Mouse (Mus musculus): ENCODE results near the gene 0610030E20Rik. TPM values are rescaled to one million over a fixed set of nuclear protein-coding genes. Genes with fewer than 3 reads are reported as not detected.

0610030E20Rik gene
- polyA plus RNA-seq, 1 experiment: 1.3 TPM

DNA sequence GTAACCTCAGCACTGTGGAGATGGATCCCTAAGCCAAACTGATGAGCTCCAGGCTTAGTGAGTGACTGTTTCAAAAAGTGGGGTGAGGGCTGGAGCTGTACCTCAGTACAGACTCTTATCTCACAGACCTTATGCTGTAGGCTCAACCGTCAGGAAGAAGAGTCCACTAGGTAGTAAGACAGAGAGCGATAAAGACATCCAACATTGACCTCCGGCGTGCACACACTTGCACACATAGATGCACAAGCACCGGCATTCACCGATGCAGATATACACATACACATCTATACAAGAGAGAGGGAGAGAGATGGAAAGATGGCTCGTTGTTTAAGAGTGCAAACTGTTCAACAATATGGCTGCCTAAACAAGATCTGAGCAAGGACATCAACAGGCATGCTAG, 36.8 kb downstream of the 0610030E20Rik start:
- no peaks in the 10 kb centered on the region for H3K27me3 ChIP-seq (ENCODE audit: control insufficient read depth)
- H3K36me3 ChIP-seq (ENCODE audit: control insufficient read depth): peaks cover 67% of the 10 kb centered on the region
- H3K4me1 ChIP-seq (ENCODE audit: control insufficient read depth): peaks cover 95% of the 10 kb centered on the region
- H3K9me3 ChIP-seq (ENCODE audit: control insufficient read depth, low read length): no peaks in the 10 kb centered on the region
- peak; percentile 80 for TF ChIP-seq TAL1 (IDR thresholded peaks at IDR 0.05; ENCODE audit: low read length)
- TF ChIP-seq GATA1 (IDR thresholded peaks at IDR 0.05; ENCODE audit: low read length): peak; percentile 81
- H3K4me3 ChIP-seq (replicated peaks): peak overlapping the region; percentile 20

DNA sequence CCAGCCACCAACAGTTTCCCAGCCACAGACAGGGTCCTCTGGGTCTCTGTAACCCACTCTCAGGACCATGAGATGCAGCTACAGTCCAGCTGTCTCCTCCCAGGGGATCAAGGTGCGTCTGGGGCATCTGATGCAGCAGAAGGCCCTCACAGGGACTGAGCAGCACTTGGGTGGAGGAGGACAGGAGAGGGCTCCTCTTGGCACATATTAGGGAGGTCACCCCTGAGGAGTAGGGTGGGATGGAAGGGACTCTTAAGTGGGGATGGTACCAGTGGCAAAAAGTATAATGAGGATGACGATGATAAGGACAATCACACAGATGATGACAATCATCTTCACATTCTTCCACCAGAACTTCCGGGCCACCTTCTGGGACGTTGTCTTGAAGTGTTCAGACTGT, 38.1 kb downstream of the 0610030E20Rik start:
- Histone ChIP-seq H3K4me1 (ENCODE audit: control insufficient read depth) (peaks cover 88% of the 10 kb centered on the region), H3K27me3 (ENCODE audit: control insufficient read depth) (no peaks in the 10 kb centered on the region), H3K4me3 (replicated peaks) (no peak overlapping the region), H3K9me3 (ENCODE audit: control insufficient read depth, low read length) (no peaks in the 10 kb centered on the region), H3K36me3 (ENCODE audit: control insufficient read depth) (peaks cover 73% of the 10 kb centered on the region)
- TF ChIP-seq TAL1 (IDR thresholded peaks at IDR 0.05; ENCODE audit: low read length) (no peak), GATA1 (IDR thresholded peaks at IDR 0.05; ENCODE audit: low read length) (no peak)

DNA sequence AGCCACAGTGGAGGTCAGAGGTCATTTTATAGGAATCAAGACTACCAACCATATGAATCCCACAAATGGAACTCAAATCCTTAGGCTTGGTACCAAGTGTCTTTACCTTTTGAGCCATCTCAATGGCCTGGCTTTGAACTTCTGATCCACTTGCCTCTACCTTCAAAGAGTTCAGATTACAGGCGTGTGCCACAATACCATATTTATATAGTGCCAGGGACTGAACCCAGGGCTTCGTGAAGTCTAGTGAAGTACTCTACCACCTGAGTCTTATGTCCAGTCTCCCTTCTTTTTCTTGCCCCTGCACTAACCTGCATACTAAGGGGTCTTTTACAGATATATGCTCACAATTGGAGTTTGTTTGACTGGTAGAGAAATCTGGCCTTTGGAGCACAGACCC, 39.4 kb downstream of the 0610030E20Rik start:
- no peaks in the 10 kb centered on the region for H3K27me3 ChIP-seq (ENCODE audit: control insufficient read depth)
- H3K4me3 ChIP-seq (replicated peaks): no peak overlapping the region
- no peak for TF ChIP-seq GATA1 (IDR thresholded peaks at IDR 0.05; ENCODE audit: low read length)
- TF ChIP-seq TAL1 (IDR thresholded peaks at IDR 0.05; ENCODE audit: low read length): no peak
- H3K4me1 ChIP-seq (ENCODE audit: control insufficient read depth): peaks cover 81% of the 10 kb centered on the region
- H3K36me3 ChIP-seq (ENCODE audit: control insufficient read depth): peaks cover 73% of the 10 kb centered on the region
- no peaks in the 10 kb centered on the region for H3K9me3 ChIP-seq (ENCODE audit: control insufficient read depth, low read length)

DNA sequence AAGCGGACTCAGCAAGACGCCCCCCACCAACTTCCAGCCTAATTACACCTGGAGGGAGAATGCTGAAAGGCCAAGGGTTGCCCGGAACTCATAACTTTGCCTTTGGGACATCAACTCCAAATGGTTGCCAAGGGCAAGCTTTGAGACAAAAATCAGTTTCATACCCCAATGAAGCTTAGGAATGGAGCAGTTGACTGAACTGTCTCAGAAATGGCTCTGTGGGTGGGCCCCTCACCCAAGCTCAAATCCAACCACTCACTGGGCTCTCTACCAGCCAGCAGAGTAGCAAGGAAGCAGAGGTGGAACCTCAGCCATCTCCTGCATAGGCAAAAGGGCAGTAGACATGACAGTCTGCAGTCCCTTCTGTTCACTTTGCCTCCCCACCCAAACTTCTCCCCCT, 40.7 kb downstream of the 0610030E20Rik start:
- no peak for TF ChIP-seq TAL1 (IDR thresholded peaks at IDR 0.05; ENCODE audit: low read length)
- no peak for TF ChIP-seq GATA1 (IDR thresholded peaks at IDR 0.05; ENCODE audit: low read length)
- H3K9me3 ChIP-seq (ENCODE audit: control insufficient read depth, low read length): no peaks in the 10 kb centered on the region
- H3K36me3 ChIP-seq (ENCODE audit: control insufficient read depth): peaks cover 77% of the 10 kb centered on the region
- peak overlapping the region; percentile 82 for H3K4me3 ChIP-seq (replicated peaks)
- no peaks in the 10 kb centered on the region for H3K27me3 ChIP-seq (ENCODE audit: control insufficient read depth)
- peaks cover 79% of the 10 kb centered on the region for H3K4me1 ChIP-seq (ENCODE audit: control insufficient read depth)

DNA sequence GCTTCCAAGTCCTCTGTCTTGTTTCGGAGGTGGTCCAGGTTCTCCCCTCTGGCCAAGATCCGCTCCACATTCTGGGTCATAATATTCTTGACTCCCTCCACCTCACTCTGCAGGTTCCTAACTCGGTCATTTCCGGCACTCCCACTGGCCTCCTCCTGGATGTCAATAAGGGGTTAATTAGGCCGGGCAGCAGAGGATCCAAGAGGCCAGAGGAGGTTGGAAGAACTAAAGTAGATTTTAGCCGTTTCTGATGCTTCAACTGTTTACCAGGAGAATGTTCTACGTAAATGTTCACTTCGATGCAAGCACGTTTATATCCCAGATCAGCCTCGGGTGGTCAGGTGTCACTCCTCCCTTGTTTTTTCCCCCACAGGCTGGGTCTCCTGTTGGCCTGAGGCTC, 41.1 kb downstream of the 0610030E20Rik start:
- TF ChIP-seq TAL1 (IDR thresholded peaks at IDR 0.05; ENCODE audit: low read length) (no peak), GATA1 (IDR thresholded peaks at IDR 0.05; ENCODE audit: low read length) (no peak)
- Histone ChIP-seq H3K4me1 (ENCODE audit: control insufficient read depth) (peaks cover 79% of the 10 kb centered on the region), H3K9me3 (ENCODE audit: control insufficient read depth, low read length) (no peaks in the 10 kb centered on the region), H3K4me3 (replicated peaks) (peak overlapping the region; percentile 82), H3K36me3 (ENCODE audit: control insufficient read depth) (peaks cover 77% of the 10 kb centered on the region), H3K27me3 (ENCODE audit: control insufficient read depth) (no peaks in the 10 kb centered on the region)

DNA sequence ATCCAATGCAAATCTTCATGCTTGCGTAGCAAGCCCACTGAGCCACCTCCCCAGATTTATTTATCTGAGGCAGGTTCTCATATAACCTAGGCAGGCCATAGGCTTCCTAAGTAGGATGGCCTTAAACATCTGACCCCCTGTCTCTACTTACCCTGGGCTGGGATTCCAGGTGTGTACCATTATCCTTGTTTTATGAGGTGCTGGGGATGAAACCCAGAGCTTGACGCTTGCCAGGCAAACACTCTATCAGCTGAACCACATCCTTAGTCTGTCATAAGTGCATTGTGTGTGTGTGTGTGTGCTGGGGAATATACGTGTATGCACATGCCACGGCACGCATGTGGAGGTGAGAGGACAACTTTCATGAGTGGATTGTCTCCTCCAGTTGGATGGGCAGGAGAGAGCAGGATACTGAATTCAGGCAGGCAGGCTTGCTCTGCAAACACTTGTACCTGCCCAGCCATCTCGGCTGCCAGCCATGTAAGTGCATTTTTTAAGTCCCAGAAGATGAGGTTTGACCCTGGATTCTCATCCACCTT, 41.7 kb downstream of the 0610030E20Rik start:
- peaks cover 77% of the 10 kb centered on the region for H3K36me3 ChIP-seq (ENCODE audit: control insufficient read depth)
- H3K27me3 ChIP-seq (ENCODE audit: control insufficient read depth): no peaks in the 10 kb centered on the region
- TF ChIP-seq TAL1 (IDR thresholded peaks at IDR 0.05; ENCODE audit: low read length): no peak
- TF ChIP-seq GATA1 (IDR thresholded peaks at IDR 0.05; ENCODE audit: low read length): no peak
- H3K4me3 ChIP-seq (replicated peaks): peak overlapping the region; percentile 82
- H3K9me3 ChIP-seq (ENCODE audit: control insufficient read depth, low read length): no peaks in the 10 kb centered on the region
- peaks cover 77% of the 10 kb centered on the region for H3K4me1 ChIP-seq (ENCODE audit: control insufficient read depth)

DNA sequence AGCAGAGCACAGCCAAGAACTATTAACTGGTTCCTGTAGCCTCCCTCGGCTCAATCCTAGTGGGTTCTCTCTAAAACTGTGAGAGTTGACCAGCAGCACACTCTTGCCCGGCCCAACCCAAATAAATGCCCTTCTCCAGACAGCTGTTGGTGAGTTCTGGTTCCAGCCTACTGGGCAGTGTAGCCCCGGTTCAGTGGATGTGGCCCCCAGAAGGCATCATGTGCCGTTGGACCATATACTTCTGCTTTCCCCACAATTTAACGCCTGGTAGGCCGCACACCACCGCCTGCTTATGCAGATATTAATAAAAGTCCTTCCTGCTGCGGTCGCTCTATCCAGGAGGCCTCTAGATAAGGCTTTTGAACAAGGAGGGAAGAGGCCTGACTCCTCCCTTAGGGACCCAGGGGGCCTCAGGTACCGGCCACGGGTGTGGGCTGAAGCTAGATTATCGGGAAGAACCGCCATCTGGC, 42.4 kb downstream of the 0610030E20Rik start:
- TF ChIP-seq GATA1 (IDR thresholded peaks at IDR 0.05; ENCODE audit: low read length) (peak; percentile 94), TAL1 (IDR thresholded peaks at IDR 0.05; ENCODE audit: low read length) (peak; percentile 82)
- no peaks in the 10 kb centered on the region for H3K9me3 ChIP-seq (ENCODE audit: control insufficient read depth, low read length)
- H3K4me3 ChIP-seq (replicated peaks): peak overlapping the region; percentile 82
- peaks cover 76% of the 10 kb centered on the region for H3K4me1 ChIP-seq (ENCODE audit: control insufficient read depth)
- peaks cover 77% of the 10 kb centered on the region for H3K36me3 ChIP-seq (ENCODE audit: control insufficient read depth)
- H3K27me3 ChIP-seq (ENCODE audit: control insufficient read depth): no peaks in the 10 kb centered on the region

DNA sequence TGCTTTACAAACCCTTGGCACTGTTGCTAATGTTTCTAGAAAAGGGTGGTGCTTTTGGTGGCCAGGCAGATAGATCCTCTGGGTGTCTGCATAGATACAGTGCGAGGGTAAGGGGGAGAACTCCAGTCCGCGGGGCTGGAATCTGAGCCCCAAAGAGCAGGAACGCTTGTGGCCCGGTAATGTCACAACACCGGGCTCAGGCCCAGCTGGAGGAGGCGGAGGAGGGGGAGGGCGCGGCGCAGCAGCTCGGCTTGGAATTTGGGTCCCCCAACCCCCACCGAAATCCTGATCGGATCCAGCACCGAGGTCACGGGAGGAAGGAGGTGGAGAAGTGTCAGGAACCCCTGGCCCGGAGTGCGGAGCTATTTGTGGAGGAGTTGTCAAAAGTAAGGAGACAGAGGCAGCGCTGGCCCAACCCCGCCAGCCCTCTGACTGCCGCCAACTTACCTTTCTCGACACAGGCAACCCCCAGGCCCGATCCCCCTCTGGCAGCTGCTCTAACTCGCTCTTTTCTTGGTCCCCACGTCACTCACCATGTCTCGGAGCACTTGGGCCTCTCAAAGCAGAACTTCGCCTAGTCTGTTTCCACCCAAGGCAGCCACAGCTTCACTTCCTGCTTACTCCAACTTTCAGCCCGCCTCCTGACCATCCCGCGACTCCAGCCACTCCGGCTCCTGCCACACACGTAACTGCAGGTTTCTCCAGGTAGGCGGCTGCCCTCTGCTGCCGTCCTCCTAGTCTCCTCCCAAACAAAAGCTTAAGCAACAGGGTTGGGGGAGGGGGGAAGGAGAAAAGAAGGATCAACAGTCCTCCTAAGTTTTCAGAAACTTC, 43.0 kb downstream of the 0610030E20Rik start, which contains the start of gene Vamp8:
Gene Vamp8, minus strand, starts transcription at position 763 of the 831 bp plus-strand sequence.
- H3K27me3 ChIP-seq (ENCODE audit: control insufficient read depth): no peaks in the 10 kb centered on the region
- H3K36me3 ChIP-seq (ENCODE audit: control insufficient read depth): peaks cover 77% of the 10 kb centered on the region
- TF ChIP-seq TAL1 (IDR thresholded peaks at IDR 0.05; ENCODE audit: low read length) (no peak), GATA1 (IDR thresholded peaks at IDR 0.05; ENCODE audit: low read length) (no peak)
- peak within 1 kb of the TSS; percentile 82 for H3K4me3 ChIP-seq (replicated peaks)
- peaks cover 72% of the 10 kb centered on the region for H3K4me1 ChIP-seq (ENCODE audit: control insufficient read depth)
- no peaks in the 10 kb centered on the region for H3K9me3 ChIP-seq (ENCODE audit: control insufficient read depth, low read length)

DNA sequence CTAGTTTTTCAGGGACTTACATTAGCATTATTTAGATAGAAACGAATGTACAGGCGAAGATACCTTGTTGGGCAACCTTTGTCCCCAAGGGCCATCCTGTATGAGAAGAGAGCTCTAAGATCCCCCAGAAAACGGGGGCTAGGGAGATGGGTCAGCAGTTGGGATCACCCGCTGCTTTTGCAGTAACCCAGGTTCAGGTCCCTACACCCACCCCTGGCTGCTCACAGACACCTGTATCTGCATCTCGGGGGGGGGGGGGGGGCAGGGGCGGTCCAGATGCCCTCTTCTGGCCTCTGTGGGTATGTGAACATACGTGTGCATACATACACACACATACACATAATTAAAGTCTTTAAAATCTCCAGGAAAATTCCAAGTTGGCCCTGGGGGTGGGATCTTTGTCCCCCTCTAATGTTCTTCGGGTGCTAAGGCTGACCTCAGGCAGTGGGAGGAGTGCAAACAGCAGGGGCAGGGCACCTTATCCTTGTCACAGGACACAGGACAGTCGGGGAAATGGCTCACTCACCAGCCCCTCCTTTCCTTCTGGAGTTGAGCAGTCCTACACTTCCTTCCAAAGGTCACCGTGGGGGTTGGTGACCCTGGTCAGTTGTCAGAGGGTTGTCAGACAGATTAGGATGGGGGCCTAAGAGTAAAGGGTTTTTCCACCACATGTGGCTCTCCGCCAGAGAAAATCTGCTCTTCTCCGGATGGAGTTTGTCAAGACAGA, 43.8 kb downstream of the 0610030E20Rik start:
- TF ChIP-seq GATA1 (IDR thresholded peaks at IDR 0.05; ENCODE audit: low read length) (no peak), TAL1 (IDR thresholded peaks at IDR 0.05; ENCODE audit: low read length) (no peak)
- Histone ChIP-seq H3K27me3 (ENCODE audit: control insufficient read depth) (no peaks in the 10 kb centered on the region), H3K9me3 (ENCODE audit: control insufficient read depth, low read length) (no peaks in the 10 kb centered on the region), H3K4me1 (ENCODE audit: control insufficient read depth) (peaks cover 71% of the 10 kb centered on the region), H3K36me3 (ENCODE audit: control insufficient read depth) (peaks cover 76% of the 10 kb centered on the region), H3K4me3 (replicated peaks) (peak overlapping the region; percentile 82)
